Mouse (Mus musculus) cerebellum, adult 9-10 months (tissue): ENCODE data around the gene Ranbp3.
A peak's percentile ranks its signal among the peaks of the same experiment; 100 is the strongest.

Experiments used
- DNase-seq: peaks from one replicate; pipeline ENCODE4 v3.0.0; 2022

The Ranbp3 gene

GRCm38 (mm10) chr17:56727029-56727649 lies 54.0 kb downstream of the Ranbp3 start:
- no peak for DNase-seq

GRCm38 (mm10) chr17:56727659-56728058 lies 54.6 kb downstream of the Ranbp3 start:
- DNase-seq: no peak

DNA sequence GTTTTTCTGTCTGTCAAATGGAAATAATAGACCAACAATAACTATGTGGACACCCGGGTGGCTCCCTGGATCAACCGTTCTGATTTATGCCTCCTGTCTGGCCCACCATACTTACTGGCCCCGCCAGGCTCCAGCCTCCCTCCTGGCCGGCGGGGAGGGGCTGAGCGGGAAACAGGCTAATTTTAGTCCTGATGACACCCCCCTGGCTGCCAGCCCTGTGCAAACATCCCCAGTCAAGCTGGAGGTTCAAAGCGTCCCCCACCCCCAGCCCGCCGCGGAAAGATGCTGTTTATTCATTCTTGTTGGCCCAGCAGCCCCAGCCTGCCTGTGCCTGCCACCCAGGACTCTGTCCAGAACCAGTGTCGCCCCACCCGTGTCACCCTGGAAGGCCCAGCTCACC lies 55.0 kb downstream of the Ranbp3 start:
- no peak for DNase-seq

DNA sequence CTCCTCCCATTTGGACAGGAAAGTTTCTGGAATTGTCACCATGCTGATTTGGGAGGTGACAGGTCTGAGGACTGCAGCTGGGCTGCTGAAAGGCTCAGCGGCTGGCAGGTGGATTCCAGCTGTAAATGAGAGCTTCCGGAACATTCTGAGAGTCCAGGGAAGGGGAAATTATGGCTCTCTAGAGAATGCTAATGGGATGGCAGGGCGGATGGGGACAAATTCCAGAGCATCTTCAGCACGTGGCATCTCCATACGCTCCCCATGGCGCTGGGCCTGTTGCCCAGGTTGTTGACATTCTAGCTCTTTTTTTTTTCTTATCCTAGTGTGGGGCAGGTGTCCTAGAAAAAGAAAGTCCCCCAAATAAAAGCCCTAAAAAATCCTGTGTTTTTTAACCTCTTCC lies 56.1 kb downstream of the Ranbp3 start:
- no peak for DNase-seq

DNA sequence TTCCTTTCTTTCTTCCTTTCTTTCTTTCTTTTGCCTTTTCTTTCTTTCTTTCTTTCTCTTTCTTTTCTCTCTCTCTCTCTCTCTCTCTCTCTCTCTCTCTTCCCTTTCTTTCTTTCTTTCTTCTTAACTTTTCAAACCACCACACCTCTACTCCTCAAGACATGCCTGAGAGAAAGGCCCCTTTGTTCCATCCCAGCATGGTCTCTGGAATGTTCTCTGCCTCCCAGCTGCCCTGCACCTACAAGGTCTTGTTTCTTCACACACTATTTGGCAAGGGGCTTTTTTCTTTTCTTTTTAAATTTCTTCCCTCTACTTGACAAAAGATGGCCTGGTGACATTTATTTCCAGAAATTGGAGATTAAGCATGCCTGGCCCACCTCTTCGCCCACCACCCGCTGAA lies 56.6 kb downstream of the Ranbp3 start:
- no peak for DNase-seq

DNA sequence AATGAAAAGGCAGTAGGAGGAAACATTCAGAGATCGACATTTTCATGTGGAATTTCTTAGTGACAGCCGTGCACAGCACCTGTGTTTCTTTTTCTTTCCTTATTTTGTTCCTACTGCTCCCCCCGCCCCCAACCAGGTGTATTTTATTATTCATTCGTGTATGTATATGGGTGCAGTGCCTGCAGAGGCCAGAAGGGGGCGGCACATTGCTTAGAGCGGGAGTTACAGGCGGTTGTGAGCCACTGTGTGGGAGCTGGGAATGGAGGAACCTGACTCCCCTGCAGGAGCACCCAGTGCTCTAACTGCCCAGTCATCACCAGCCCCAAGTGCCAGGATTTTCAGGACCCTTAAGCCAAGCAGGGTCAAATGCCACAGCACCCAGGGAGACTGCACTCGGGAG lies 63.4 kb downstream of the Ranbp3 start:
- DNase-seq: no peak

GRCm38 (mm10) chr17:56738221-56738620 lies 65.1 kb downstream of the Ranbp3 start:
- DNase-seq: no peak

- no peak for DNase-seq
Observed at GRCm38 (mm10) chr17:56740118-56740787, 67.2 kb downstream of the Ranbp3 start.

GRCm38 (mm10) chr17:56740788-56741160 lies 67.7 kb downstream of the Ranbp3 start:
- no peak for DNase-seq

GRCm38 (mm10) chr17:56744173-56744572 lies 71.1 kb downstream of the Ranbp3 start:
- DNase-seq: no peak

- DNase-seq: no peak
Observed at GRCm38 (mm10) chr17:56751404-56752072, 78.4 kb downstream of the Ranbp3 start.

DNA sequence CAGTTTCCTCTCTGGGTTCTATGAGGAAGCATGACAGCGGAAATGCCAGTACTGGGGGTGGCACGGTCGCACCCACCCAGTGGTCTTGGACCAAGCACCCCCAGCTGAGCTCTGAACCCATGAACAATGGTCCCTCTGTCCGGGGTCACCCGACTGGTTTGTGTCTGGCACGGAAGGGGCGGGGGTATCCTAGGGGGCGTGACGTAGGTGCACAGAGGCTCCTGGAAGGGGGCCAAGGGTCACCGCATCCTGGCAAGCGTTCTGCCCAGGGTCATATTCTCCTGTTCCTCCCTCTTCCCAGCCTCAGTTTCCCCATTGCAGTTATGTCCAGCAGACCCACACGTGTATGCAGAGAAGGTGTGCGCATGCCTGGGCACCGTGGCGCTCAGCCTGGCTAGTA lies 80.4 kb downstream of the Ranbp3 start:
- DNase-seq: no peak

- no peak for DNase-seq
Observed at GRCm38 (mm10) chr17:56754271-56755185, 81.4 kb downstream of the Ranbp3 start.

GRCm38 (mm10) chr17:56756703-56757399 lies 83.8 kb downstream of the Ranbp3 start:
- no peak for DNase-seq

- DNase-seq: no peak
Observed at GRCm38 (mm10) chr17:56757416-56758123, 84.5 kb downstream of the Ranbp3 start, which contains the start of gene Nrtn. TSS of gene Nrtn (minus strand) at chr17:56757530.

GRCm38 (mm10) chr17:56758132-56758531 lies 85.0 kb downstream of the Ranbp3 start:
- DNase-seq: peak; percentile 80

GRCm38 (mm10) chr17:56759261-56759660 lies 86.2 kb downstream of the Ranbp3 start:
- DNase-seq: no peak

DNA sequence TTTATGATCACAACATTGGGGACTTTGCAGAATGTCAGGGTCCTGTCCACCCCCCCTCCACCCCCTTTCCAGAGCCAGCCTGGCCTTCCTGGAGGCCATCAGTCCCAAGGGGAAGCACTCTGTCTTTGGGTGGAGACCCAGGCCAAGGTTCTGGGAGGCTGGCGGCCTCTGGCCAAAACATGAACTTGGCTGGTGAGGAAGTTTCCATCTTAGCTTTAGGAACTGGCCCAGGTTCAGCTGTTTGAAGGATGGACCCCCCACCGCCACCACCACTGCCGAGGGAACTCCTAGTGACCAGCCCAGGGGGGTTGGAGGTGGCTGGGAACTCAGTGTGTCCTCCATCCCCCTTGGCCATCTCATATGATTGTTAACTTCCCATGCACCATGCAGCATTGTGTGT lies 88.0 kb downstream of the Ranbp3 start:
- peak; percentile 61 for DNase-seq
